Mouse (Mus musculus) adrenal gland, postnatal 25 days (tissue): ENCODE results near the gene Siah2. TPM values are rescaled to one million over a fixed set of nuclear protein-coding genes. Genes with fewer than 3 reads are reported as not detected.

Experiments used
- DNase-seq: peaks from one replicate; pipeline ENCODE4 v3.0.0; 2021; ENCODE audit warnings: mixed read lengths
- total RNA-seq: library from RNA; stranded (reverse); gene quantifications from 2 replicates; pipeline ENCODE4 v1.2.3, GENCODE M21; 2021

The Siah2 gene
- total RNA-seq, 1 experiment from 2014 or later = 20.5 TPM

GRCm38 (mm10) chr3:58660636-58661035, 31.6 kb downstream of the Siah2 start:
- DNase-seq = no peak

GRCm38 (mm10) chr3:58657356-58657755, 34.8 kb downstream of the Siah2 start:
- peak; percentile 50 for DNase-seq

- peak; percentile 53 for DNase-seq
These were observed 36.7 kb downstream of the Siah2 start for GRCm38 (mm10) chr3:58655362-58656130.

- DNase-seq = peak; percentile 32
These were observed 38.3 kb downstream of the Siah2 start for GRCm38 (mm10) chr3:58653907-58654306.

GRCm38 (mm10) chr3:58650328-58650727, 41.9 kb downstream of the Siah2 start:
- no peak for DNase-seq

GRCm38 (mm10) chr3:58647179-58647578, 45.0 kb downstream of the Siah2 start:
- no peak for DNase-seq

- DNase-seq = peak; percentile 33
These were observed 46.0 kb downstream of the Siah2 start for GRCm38 (mm10) chr3:58646180-58646579.

GRCm38 (mm10) chr3:58636406-58637295, 55.5 kb downstream of the Siah2 start, which contains the start of gene Erich6:
Gene Erich6, minus strand, starts transcription at chr3:58637207.
- peak; percentile 50 for DNase-seq

DNA sequence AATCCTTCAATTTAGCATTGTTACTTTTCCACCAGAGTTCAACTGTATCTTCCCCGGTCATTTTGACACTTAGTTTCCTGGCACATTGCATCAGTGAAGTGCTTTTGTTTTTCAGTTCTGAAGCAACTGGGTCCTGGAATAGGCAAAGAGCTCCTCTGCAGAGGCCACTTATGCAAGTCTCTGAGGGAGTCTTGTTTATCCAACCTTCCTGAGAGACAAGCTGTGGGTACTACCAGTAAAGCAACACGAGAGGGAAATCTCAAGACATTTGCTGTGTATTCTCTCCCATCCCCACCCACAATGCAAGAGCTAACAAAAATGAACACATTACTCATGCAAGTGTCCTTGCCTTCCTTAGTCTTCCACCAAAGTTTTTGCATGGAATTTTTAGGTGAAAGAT, 60.5 kb downstream of the Siah2 start:
- no peak for DNase-seq

DNA sequence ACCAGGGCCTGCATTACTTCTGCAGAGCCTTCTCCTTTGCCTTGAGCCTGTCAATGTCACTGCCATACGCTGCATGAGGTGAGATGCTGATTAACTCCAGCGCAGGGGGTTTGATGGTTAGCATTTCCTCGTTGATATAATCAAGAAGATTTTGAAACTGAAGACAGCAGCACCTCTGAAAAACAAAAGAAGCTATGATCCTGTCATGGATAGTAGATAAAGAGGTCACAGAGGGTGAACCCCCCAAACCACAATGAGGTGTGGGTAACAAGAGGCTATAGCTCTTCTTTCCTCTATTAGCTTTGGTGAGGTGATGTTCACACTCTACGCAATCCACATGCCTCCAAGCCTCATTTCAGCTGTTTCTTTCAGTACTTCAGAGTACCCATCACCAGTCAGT, 67.2 kb downstream of the Siah2 start:
- no peak for DNase-seq

Other genes starting within 250 kb of the Siah2 start
- gene Eif2a, start 166.6 kb downstream of the Siah2 start, total RNA-seq = 55.7 and 56.2 TPM in 2 replicates
- gene Serp1, start 166.5 kb downstream of the Siah2 start, total RNA-seq = 83.3 and 90.6 TPM in 2 replicates
- 136 and 137 TPM in 2 replicates for gene Selenot, start 115.8 kb downstream of the Siah2 start, total RNA-seq
- gene Erich6, start 55.2 kb downstream of the Siah2 start, total RNA-seq = not detected in 2 replicates
- gene Mindy4b-ps, start 129.9 kb upstream of the Siah2 start, total RNA-seq = not detected in 2 replicates
- not detected in 2 replicates for gene Clrn1, start 192.9 kb upstream of the Siah2 start, total RNA-seq